Mouse (Mus musculus) neural tube, embryonic 13.5 days (tissue): ENCODE measurements at regions not wholly inside any gene's neighbourhood (a gene's known extent, or its start where the extent isn't known, plus 50 kb on each side); places are given as distances from the start of the nearest gene placed in this dataset.

ENCODE experiments used
- ATAC-seq: fragments of 200-750 bp; cut with Nextera tagmentation; 2 replicates; pipeline ENCODE4 v1.8.0; 2017; ENCODE audit warnings: low read depth, mild to moderate bottlenecking, moderate TSS enrichment, moderate library complexity
- H3K27ac ChIP-seq: fragments of 300-500 bp; sonication (generic); replicated peaks from 2 replicates; pipeline ENCODE4 v1.5.1; 2015; ENCODE audit warnings: moderate library complexity, mild to moderate bottlenecking, inconsistent platforms
- H3K27me3 ChIP-seq: fragments of 300-500 bp; sonication (generic); 2 replicates; pipeline ENCODE4 v1.6.1; 2015; ENCODE audit warnings: mild to moderate bottlenecking, inconsistent platforms
- H3K36me3 ChIP-seq: fragments of 300-500 bp; sonication (generic); 2 replicates; pipeline ENCODE4 v1.6.1; 2015; ENCODE audit warnings: mild to moderate bottlenecking, inconsistent platforms
- H3K4me1 ChIP-seq: fragments of 300-500 bp; sonication (generic); replicated peaks from 2 replicates; pipeline ENCODE4 v1.6.1; 2015; ENCODE audit warnings: inconsistent platforms
- H3K4me2 ChIP-seq: fragments of 300-500 bp; sonication (generic); 2 replicates; pipeline ENCODE4 v1.6.1; 2015; ENCODE audit warnings: inconsistent platforms, mild to moderate bottlenecking, moderate library complexity
- H3K4me3 ChIP-seq: fragments of 300-500 bp; sonication (generic); 2 replicates; pipeline ENCODE4 v1.5.1; 2015; ENCODE audit warnings: mild to moderate bottlenecking, inconsistent platforms
- H3K9ac ChIP-seq: fragments of 300-500 bp; sonication (generic); 2 replicates; pipeline ENCODE4 v1.6.1; 2015; ENCODE audit warnings: moderate library complexity, mild to moderate bottlenecking, inconsistent platforms
- H3K9me3 ChIP-seq: fragments of 300-500 bp; sonication (generic); 2 replicates; pipeline ENCODE4 v1.6.1; 2016; ENCODE audit warnings: inconsistent platforms
- WGBS: fragments of 180-500 bp; shearing (Covaris S2); methylation state at CpG from one replicate; pipeline ENCODE4 v1.1.7; 2015; 5-methylcytosine and 5-hydroxymethylcytosine counted together

GRCm38 (mm10) chr12:13053746-13054145 is 112.0 kb upstream of the Mycn start:
- no peaks in the 10 kb centered on the region for H3K36me3 ChIP-seq
- H3K27ac ChIP-seq, result no peak overlapping the region
- H3K27me3 ChIP-seq, result no peaks in the 10 kb centered on the region
- H3K9me3 ChIP-seq, result no peaks in the 10 kb centered on the region
- ATAC-seq, result no peak
- no peak overlapping the region for H3K9ac ChIP-seq
- no peak overlapping the region for H3K4me3 ChIP-seq
- 86% methylated on average over 5 of the region's 5 CpGs for WGBS
- H3K4me2 ChIP-seq, result no peak overlapping the region
- H3K4me1 ChIP-seq, result peaks cover 17% of the 10 kb centered on the region

- H3K4me2 ChIP-seq, result no peak overlapping the region
- no peak overlapping the region for H3K9ac ChIP-seq
- no peak overlapping the region for H3K27ac ChIP-seq
- H3K4me1 ChIP-seq, result peaks cover 24% of the 10 kb centered on the region
- H3K9me3 ChIP-seq, result no peaks in the 10 kb centered on the region
- H3K36me3 ChIP-seq, result no peaks in the 10 kb centered on the region
- ATAC-seq, result no peak
- H3K27me3 ChIP-seq, result no peaks in the 10 kb centered on the region
- 60% methylated on average over 9 of the region's 9 CpGs for WGBS
- no peak overlapping the region for H3K4me3 ChIP-seq
Observed at GRCm38 (mm10) chr12:13052845-13053623, 111.3 kb upstream of the Mycn start.

- H3K4me2 ChIP-seq, result no peak overlapping the region
- no peak for ATAC-seq
- H3K9ac ChIP-seq, result no peak overlapping the region
- H3K27ac ChIP-seq, result no peak overlapping the region
- WGBS, result 62% methylated on average over 6 of the region's 6 CpGs
- 0 out of 2 replicates have a peak, but pooled peaks cover 4% of the 10 kb centered on the region for H3K27me3 ChIP-seq
- H3K4me1 ChIP-seq, result peaks cover 27% of the 10 kb centered on the region
- H3K9me3 ChIP-seq, result no peaks in the 10 kb centered on the region
- no peaks in the 10 kb centered on the region for H3K36me3 ChIP-seq
- H3K4me3 ChIP-seq, result no peak overlapping the region
Observed at GRCm38 (mm10) chr12:13052164-13052563, 110.5 kb upstream of the Mycn start.

GRCm38 (mm10) chr12:13049659-13050058 is 107.9 kb upstream of the Mycn start:
- 0 out of 2 replicates have a peak overlapping the region, but pooled peaks have one; percentile 46 for H3K27ac ChIP-seq
- no peak overlapping the region for H3K4me2 ChIP-seq
- 6% methylated on average over 8 of the region's 8 CpGs for WGBS
- peak; percentile 61 for ATAC-seq
- H3K4me1 ChIP-seq, result peaks cover 27% of the 10 kb centered on the region
- H3K36me3 ChIP-seq, result no peaks in the 10 kb centered on the region
- 0 out of 2 replicates have a peak, but pooled peaks cover 5% of the 10 kb centered on the region for H3K27me3 ChIP-seq
- no peak overlapping the region for H3K4me3 ChIP-seq
- no peaks in the 10 kb centered on the region for H3K9me3 ChIP-seq
- no peak overlapping the region for H3K9ac ChIP-seq

GRCm38 (mm10) chr12:13048168-13048727 is 106.5 kb upstream of the Mycn start:
- ATAC-seq, result no peak
- 27% methylated on average over 13 of the region's 13 CpGs for WGBS
- no peak overlapping the region for H3K4me2 ChIP-seq

GRCm38 (mm10) chr12:13042934-13043333 is 101.2 kb upstream of the Mycn start:
- H3K4me1 ChIP-seq, result peaks cover 12% of the 10 kb centered on the region
- ATAC-seq, result no peak
- H3K27me3 ChIP-seq, result 0 out of 2 replicates have a peak, but pooled peaks cover 5% of the 10 kb centered on the region
- H3K36me3 ChIP-seq, result no peaks in the 10 kb centered on the region
- no peak overlapping the region for H3K4me3 ChIP-seq
- no peak overlapping the region for H3K9ac ChIP-seq
- no peaks in the 10 kb centered on the region for H3K9me3 ChIP-seq
- WGBS, result 34% methylated on average over 7 of the region's 7 CpGs
- no peak overlapping the region for H3K27ac ChIP-seq
- H3K4me2 ChIP-seq, result no peak overlapping the region

More at GRCm38 (mm10) chr12:13048168-13048727, 106.5 kb upstream of the Mycn start:
- Histone ChIP-seq H3K27ac (no peak overlapping the region), H3K4me1 (peaks cover 35% of the 10 kb centered on the region), H3K4me3 (no peak overlapping the region), H3K9me3 (no peaks in the 10 kb centered on the region), H3K36me3 (no peaks in the 10 kb centered on the region), H3K9ac (no peak overlapping the region), H3K27me3 (0 out of 2 replicates have a peak, but pooled peaks cover 5% of the 10 kb centered on the region)

GRCm38 (mm10) chr12:13035108-13035741 is 93.5 kb upstream of the Mycn start:
- H3K27me3 ChIP-seq, result no peaks in the 10 kb centered on the region
- no peak overlapping the region for H3K9ac ChIP-seq
- H3K9me3 ChIP-seq, result no peaks in the 10 kb centered on the region
- H3K27ac ChIP-seq, result no peak overlapping the region
- no peak overlapping the region for H3K4me3 ChIP-seq
- no peaks in the 10 kb centered on the region for H3K4me1 ChIP-seq
- H3K36me3 ChIP-seq, result no peaks in the 10 kb centered on the region
- WGBS, result 74% methylated on average over 5 of the region's 5 CpGs
- H3K4me2 ChIP-seq, result no peak overlapping the region
- no peak for ATAC-seq

GRCm38 (mm10) chr12:13030333-13030732 is 88.6 kb upstream of the Mycn start:
- 89% methylated on average over 7 of the region's 7 CpGs for WGBS
- no peak overlapping the region for H3K9ac ChIP-seq
- no peaks in the 10 kb centered on the region for H3K9me3 ChIP-seq
- no peak for ATAC-seq
- peaks cover 10% of the 10 kb centered on the region for H3K4me1 ChIP-seq
- no peak overlapping the region for H3K4me2 ChIP-seq
- no peak overlapping the region for H3K4me3 ChIP-seq
- no peak overlapping the region for H3K27ac ChIP-seq
- H3K36me3 ChIP-seq, result no peaks in the 10 kb centered on the region
- H3K27me3 ChIP-seq, result no peaks in the 10 kb centered on the region; the same call in 1 of the 2 replicates

- WGBS, result 57% methylated on average over 3 of the region's 3 CpGs
- Histone ChIP-seq H3K9me3 (no peaks in the 10 kb centered on the region), H3K27me3 (no peaks in the 10 kb centered on the region; the same call in 1 of the 2 replicates), H3K4me2 (no peak overlapping the region), H3K4me3 (no peak overlapping the region), H3K9ac (no peak overlapping the region), H3K4me1 (peaks cover 24% of the 10 kb centered on the region), H3K36me3 (no peaks in the 10 kb centered on the region), H3K27ac (no peak overlapping the region)
- ATAC-seq, result no peak
Observed at GRCm38 (mm10) chr12:13028086-13028485, 86.4 kb upstream of the Mycn start.

- H3K9ac ChIP-seq, result no peak overlapping the region
- H3K36me3 ChIP-seq, result no peaks in the 10 kb centered on the region
- H3K27ac ChIP-seq, result 0 out of 2 replicates have a peak overlapping the region, but pooled peaks have one; percentile 20
- no peaks in the 10 kb centered on the region for H3K9me3 ChIP-seq
- H3K4me2 ChIP-seq, result no peak overlapping the region
- H3K27me3 ChIP-seq, result no peaks in the 10 kb centered on the region; the same call in 1 of the 2 replicates
- peaks cover 24% of the 10 kb centered on the region for H3K4me1 ChIP-seq
- 29% methylated on average over 7 of the region's 7 CpGs for WGBS
- no peak overlapping the region for H3K4me3 ChIP-seq
- peak; percentile 90 for ATAC-seq
Observed at GRCm38 (mm10) chr12:13026041-13026580, 84.4 kb upstream of the Mycn start.

GRCm38 (mm10) chr12:13024215-13024841 is 82.6 kb upstream of the Mycn start:
- no peaks in the 10 kb centered on the region for H3K9me3 ChIP-seq
- no peak overlapping the region for H3K9ac ChIP-seq
- peak; percentile 74; the same call in 1 of the 2 replicates for ATAC-seq
- WGBS, result 42% methylated on average over 8 of the region's 8 CpGs
- no peak overlapping the region for H3K4me3 ChIP-seq
- peaks cover 24% of the 10 kb centered on the region for H3K4me1 ChIP-seq
- no peaks in the 10 kb centered on the region for H3K36me3 ChIP-seq
- no peak overlapping the region for H3K27ac ChIP-seq
- no peak overlapping the region for H3K4me2 ChIP-seq
- no peaks in the 10 kb centered on the region; the same call in 1 of the 2 replicates for H3K27me3 ChIP-seq
